Mouse (Mus musculus) cerebellum, adult 2 months (tissue): Measurements from ENCODE around the gene Tnfrsf9.

Experiments
- CTCF ChIP-seq: fragments of 200-500 bp; IDR thresholded peaks from 2 replicates; pipeline ENCODE4 v1.5.1; 2011; ENCODE audit warnings: low read depth, mild to moderate bottlenecking, control low read depth, low read length, moderate library complexity, borderline replicate concordance; ENCODE audit not compliant: insufficient read depth
- POLR2A ChIP-seq: fragments of 200-500 bp; IDR thresholded peaks from 2 replicates; pipeline ENCODE4 v1.6.1; 2011; ENCODE audit warnings: low read length, control low read depth, borderline replicate concordance; ENCODE audit not compliant: insufficient read depth

DNA sequence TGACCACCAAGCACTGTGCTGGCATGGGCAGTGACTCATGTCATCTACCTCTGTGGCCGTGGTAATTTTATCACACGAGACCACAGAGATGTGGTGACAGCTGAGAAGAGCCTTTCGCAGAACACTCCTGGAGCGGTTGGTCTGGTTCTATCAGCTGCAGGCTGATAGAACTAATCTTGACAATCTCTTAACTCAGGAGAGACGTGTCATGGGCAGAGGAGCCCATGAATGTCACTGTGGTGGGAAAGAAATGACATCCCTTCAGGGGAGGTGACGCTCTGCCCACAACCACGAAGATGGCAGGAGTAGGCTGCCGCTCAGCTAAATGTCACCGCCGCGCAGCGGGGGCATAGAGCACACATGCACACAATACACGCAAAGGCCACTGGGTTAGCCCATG is 9.9 kb downstream of the Tnfrsf9 start:
- TF ChIP-seq CTCF (no peak), POLR2A (no peak)
